Mouse (Mus musculus) intestine, postnatal 0 days (tissue): Measurements from ENCODE around the gene Ascl1. TPM values are rescaled to one million over a fixed set of nuclear protein-coding genes. Genes with fewer than 3 reads are reported as not detected.

Experiments
- ATAC-seq: fragments of 200-750 bp; cut with Nextera tagmentation; 2 replicates; pipeline ENCODE4 v1.8.0; 2017; ENCODE audit warnings: mild to moderate bottlenecking, moderate TSS enrichment, moderate library complexity
- H3K27ac ChIP-seq: fragments of 300-500 bp; sonication (generic); 2 replicates; pipeline ENCODE4 v1.5.1; 2014; ENCODE audit warnings: mild to moderate bottlenecking, low read depth, low read length, moderate library complexity
- H3K27me3 ChIP-seq: fragments of 300-500 bp; sonication (generic); replicated peaks from 2 replicates; pipeline ENCODE4 v1.6.1; 2014; ENCODE audit warnings: low read length, mixed read lengths; ENCODE audit not compliant: control insufficient read depth, insufficient read depth
- H3K36me3 ChIP-seq: fragments of 300-500 bp; sonication (generic); 2 replicates; pipeline ENCODE4 v1.6.1; 2014; ENCODE audit warnings: mild to moderate bottlenecking, moderate library complexity; ENCODE audit not compliant: control insufficient read depth, insufficient read depth
- H3K4me1 ChIP-seq: fragments of 300-500 bp; sonication (generic); replicated peaks from 2 replicates; pipeline ENCODE4 v1.6.1; 2014; ENCODE audit warnings: antibody characterized with exemption, low read length, mixed read lengths; ENCODE audit not compliant: control insufficient read depth, insufficient read depth
- H3K4me2 ChIP-seq: fragments of 300-500 bp; sonication (generic); replicated peaks from 2 replicates; pipeline ENCODE4 v1.6.1; 2014; ENCODE audit warnings: low read depth, mild to moderate bottlenecking, moderate library complexity
- H3K4me3 ChIP-seq: fragments of 300-500 bp; sonication (generic); 2 replicates; pipeline ENCODE4 v1.5.1; 2014; ENCODE audit warnings: low read depth, low read length
- H3K9ac ChIP-seq: fragments of 300-500 bp; sonication (generic); 2 replicates; pipeline ENCODE4 v1.6.1; 2014; ENCODE audit warnings: mild to moderate bottlenecking, low read depth, low read length
- H3K9me3 ChIP-seq: fragments of 300-500 bp; sonication (generic); 2 replicates; pipeline ENCODE4 v1.6.1; 2016; ENCODE audit warnings: mixed run types; ENCODE audit not compliant: control insufficient read depth
- CTCF ChIP-seq: sonication (generic); IDR thresholded peaks from 2 replicates; pipeline ENCODE4 v1.5.1; 2016; ENCODE audit warnings: low read depth, mild to moderate bottlenecking, control low read depth, antibody characterized with exemption, moderate library complexity
- WGBS: fragments of 180-500 bp; shearing (Covaris S2); extraction: QIAGEN DNeasy Blood & Tissue Kit; methylation state at CpG from one replicate; pipeline ENCODE4 v1.1.7; 2014; 5-methylcytosine and 5-hydroxymethylcytosine counted together
- polyA plus RNA-seq: library from polyadenylated mRNA; unstranded; fragments of >200 nt; fragmentation: Nextera tagmentation; extraction: Ambion mirVana; gene quantifications from 2 replicates; pipeline ENCODE4 v1.2.1, GENCODE M21; 2015

The Ascl1 gene
- 3.1 and 3.6 TPM in 2 replicates for polyA plus RNA-seq

GRCm38 (mm10) chr10:87493576-87493975, at the start of gene Ascl1:
Gene Ascl1 (minus strand): TSS chr10:87493660.
- no peaks in the 10 kb centered on the region for H3K4me1 ChIP-seq
- no peak for TF ChIP-seq CTCF
- ATAC-seq: 0 out of 2 replicates have a peak, but pooled peaks have one; percentile 6
- 0 out of 2 replicates have a peak, but pooled peaks cover 5% of the 10 kb centered on the region for H3K9me3 ChIP-seq
- peaks cover 84% of the 10 kb centered on the region for H3K27me3 ChIP-seq
- peak within 1 kb of the TSS; percentile 46 for H3K4me3 ChIP-seq
- H3K36me3 ChIP-seq: no peaks in the 10 kb centered on the region
- under 1% methylated on average over 30 of the region's 34 CpGs for WGBS
- peak within 1 kb of the TSS; percentile 79 for H3K4me2 ChIP-seq
- no peak within 1 kb of the TSS for H3K27ac ChIP-seq
- H3K9ac ChIP-seq: no peak within 1 kb of the TSS

- H3K27ac ChIP-seq: no peak overlapping the region
- no peak overlapping the region for H3K4me3 ChIP-seq
- H3K9ac ChIP-seq: no peak overlapping the region
- H3K9me3 ChIP-seq: no peaks in the 10 kb centered on the region
- no peaks in the 10 kb centered on the region for H3K36me3 ChIP-seq
- H3K4me2 ChIP-seq: no peak overlapping the region
- 74% methylated on average over 1 of the region's 1 CpGs for WGBS
- H3K27me3 ChIP-seq: no peaks in the 10 kb centered on the region
- H3K4me1 ChIP-seq: no peaks in the 10 kb centered on the region
- no peak for TF ChIP-seq CTCF
- no peak for ATAC-seq
Observed at GRCm38 (mm10) chr10:87534172-87534571, 40.7 kb upstream of the Ascl1 start.

DNA sequence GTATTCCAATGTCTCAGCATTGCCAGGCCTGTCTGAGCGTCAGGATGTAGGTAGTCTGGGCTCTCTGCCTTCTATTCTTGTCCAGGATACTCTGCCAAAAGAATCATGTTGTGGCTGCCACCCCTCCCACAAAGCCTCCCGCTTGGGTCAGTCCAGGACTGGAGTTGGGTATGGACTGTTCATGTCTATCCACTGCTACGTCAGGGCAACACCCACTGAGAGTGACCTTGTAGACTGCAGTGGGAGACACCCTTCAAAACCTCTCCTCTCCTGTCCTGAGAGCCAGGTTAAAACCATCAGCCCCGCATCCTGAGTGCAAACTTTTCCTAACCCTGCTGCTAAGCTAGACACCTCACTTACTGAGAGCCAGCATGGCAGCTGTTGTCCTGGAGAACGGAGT, 28.2 kb upstream of the Ascl1 start, which contains the start of gene Pah:
Gene Pah, plus strand, starts transcription at position 150 of the 400 bp plus-strand sequence.
- no peak for ATAC-seq
- Histone ChIP-seq H3K9me3 (no peaks in the 10 kb centered on the region), H3K36me3 (no peaks in the 10 kb centered on the region), H3K27ac (no peak within 1 kb of the TSS), H3K27me3 (no peaks in the 10 kb centered on the region), H3K4me3 (no peak within 1 kb of the TSS), H3K9ac (no peak within 1 kb of the TSS), H3K4me2 (no peak within 1 kb of the TSS), H3K4me1 (no peaks in the 10 kb centered on the region)
- WGBS: 80% methylated on average over 5 of the region's 5 CpGs
- no peak for TF ChIP-seq CTCF

DNA sequence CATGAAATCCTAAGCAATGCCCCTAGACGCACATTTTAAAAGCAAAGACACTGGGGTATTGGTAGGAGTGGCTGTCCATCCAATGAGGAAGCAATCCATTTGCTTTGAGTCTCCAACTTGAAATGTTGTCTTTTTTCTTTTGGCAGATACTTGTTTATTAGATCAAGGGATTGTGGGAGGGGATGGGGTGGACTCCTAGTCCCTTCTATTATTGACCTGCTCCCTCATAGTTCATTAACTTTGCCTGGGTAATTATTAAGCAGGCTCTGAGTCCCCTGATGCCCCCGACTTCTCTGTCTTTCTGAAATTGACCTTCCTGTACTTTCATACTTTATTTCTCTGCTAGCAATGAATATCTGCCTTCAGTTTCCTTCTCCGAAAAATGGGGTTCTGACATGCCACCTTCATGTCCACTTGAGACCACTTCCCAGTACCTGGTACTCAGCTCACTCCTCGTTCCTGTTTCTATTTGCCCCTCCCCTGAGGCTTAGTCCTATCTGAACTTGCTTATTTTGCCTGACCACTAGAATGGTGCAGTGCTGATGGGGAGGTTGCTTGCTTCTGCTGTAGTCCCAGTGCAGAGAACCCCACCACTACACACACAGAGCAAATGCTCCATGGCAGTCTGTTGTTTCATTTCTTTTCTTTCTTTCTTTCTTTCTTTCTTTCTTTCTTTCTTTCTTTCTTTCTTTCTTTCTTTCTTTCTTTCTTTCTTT, 27.1 kb upstream of the Ascl1 start:
- no peaks in the 10 kb centered on the region for H3K27me3 ChIP-seq
- no peak for ATAC-seq
- WGBS: 41% methylated on average over 4 of the region's 4 CpGs
- no peak overlapping the region for H3K9ac ChIP-seq
- no peaks in the 10 kb centered on the region for H3K9me3 ChIP-seq
- H3K27ac ChIP-seq: no peak overlapping the region
- H3K4me3 ChIP-seq: no peak overlapping the region
- no peak overlapping the region for H3K4me2 ChIP-seq
- no peaks in the 10 kb centered on the region for H3K36me3 ChIP-seq
- no peak for TF ChIP-seq CTCF
- H3K4me1 ChIP-seq: no peaks in the 10 kb centered on the region

GRCm38 (mm10) chr10:87518585-87518984, 25.1 kb upstream of the Ascl1 start:
- WGBS: 67% methylated on average over 2 of the region's 2 CpGs
- H3K27ac ChIP-seq: no peak overlapping the region
- H3K9me3 ChIP-seq: no peaks in the 10 kb centered on the region
- no peak for TF ChIP-seq CTCF
- no peak overlapping the region for H3K9ac ChIP-seq
- H3K4me1 ChIP-seq: no peaks in the 10 kb centered on the region
- H3K27me3 ChIP-seq: no peaks in the 10 kb centered on the region
- no peak overlapping the region for H3K4me3 ChIP-seq
- H3K4me2 ChIP-seq: no peak overlapping the region
- ATAC-seq: no peak
- H3K36me3 ChIP-seq: no peaks in the 10 kb centered on the region

DNA sequence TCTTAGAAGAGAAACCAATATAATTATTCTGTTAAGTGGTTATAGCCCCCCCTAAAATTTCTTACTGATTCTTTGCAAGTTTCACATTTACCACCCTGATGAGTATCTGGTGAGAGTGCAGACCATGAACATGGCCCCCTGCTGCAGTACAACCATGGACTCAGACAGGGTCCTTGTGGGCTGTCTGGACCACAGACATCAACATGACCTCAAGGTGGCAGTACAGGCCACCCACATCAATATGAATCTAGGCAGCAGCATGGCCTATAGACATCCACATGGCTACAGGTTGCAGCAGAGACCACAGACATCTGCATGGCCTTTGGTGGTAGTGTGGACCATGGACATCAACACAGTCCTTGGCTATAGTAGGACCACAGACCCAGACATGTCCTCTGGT, 19.6 kb upstream of the Ascl1 start:
- ATAC-seq: no peak
- Histone ChIP-seq H3K27me3 (no peaks in the 10 kb centered on the region), H3K9me3 (no peaks in the 10 kb centered on the region), H3K27ac (no peak overlapping the region), H3K4me2 (no peak overlapping the region), H3K9ac (no peak overlapping the region), H3K4me1 (no peaks in the 10 kb centered on the region), H3K4me3 (no peak overlapping the region), H3K36me3 (no peaks in the 10 kb centered on the region)
- peak; percentile 34 for TF ChIP-seq CTCF
